12 mouse cellular contexts compared by ENCODE assay signal in genomic region chr12:29698976-29699375, GRCm38 (mm10).
A peak's percentile ranks its signal among the peaks of the same experiment; 100 is the strongest.
DNase-seq lines count a peak whose midpoint lies in the region; ATAC-seq and TF ChIP-seq lines count a peak whose summit lies in the region.
"Had no signal": no experiment of that assay in that cellular context is flagged by ENCODE, and none has a peak within 500 bp of the region (broad histone marks: within the 10 kb centered on the region; RNA-seq: fewer than 3 reads in every experiment).

No protein-coding gene starts in this region.

- H3K4me2 ChIP-seq in embryonic facial prominence, embryonic 11.5 days (ENCODE audit: low read depth, low read length) = no peak overlapping the region
- peak overlapping the region; percentile 42 for H3K4me2 ChIP-seq in forebrain, embryonic 16.5 days (ENCODE audit: low read length)
- H3K4me2 ChIP-seq in midbrain, embryonic 14.5 days (ENCODE audit: low read length) = peak overlapping the region; percentile 21
- H3K4me2 ChIP-seq in intestine, postnatal 0 days (replicated peaks; ENCODE audit: low read depth) = no peak overlapping the region

- no peak overlapping the region for H3K9ac ChIP-seq in embryonic facial prominence, embryonic 11.5 days (replicated peaks; ENCODE audit: low read length)
- peak overlapping the region; percentile 43; the same call in 1 of the 2 replicates for H3K9ac ChIP-seq in forebrain, embryonic 16.5 days (replicated peaks; ENCODE audit: low read depth, low read length)
- no peak overlapping the region; the same call in 1 of the 2 replicates for H3K9ac ChIP-seq in midbrain, embryonic 14.5 days (replicated peaks; ENCODE audit: low read length)
- H3K9ac ChIP-seq in intestine, postnatal 0 days (ENCODE audit: low read depth, low read length) = no peak overlapping the region

- ATAC-seq in embryonic facial prominence, embryonic 11.5 days (replicated peaks; ENCODE audit: insufficient number of reproducible peaks, low FRiP score, low TSS enrichment, low read depth) = no peak
- peak; percentile 65 for ATAC-seq in forebrain, embryonic 16.5 days
- peak; percentile 18; the same call in 1 of the 2 replicates for ATAC-seq in midbrain, embryonic 14.5 days (ENCODE audit: low FRiP score, low TSS enrichment)
- no peak for ATAC-seq in intestine, postnatal 0 days

- H3K9me3 ChIP-seq in embryonic facial prominence, embryonic 11.5 days (replicated peaks; ENCODE audit: control insufficient read depth, low read length) = no peaks in the 10 kb centered on the region
- H3K9me3 ChIP-seq in embryonic facial prominence, embryonic 10.5 days = no peaks in the 10 kb centered on the region
- no peaks in the 10 kb centered on the region for H3K9me3 ChIP-seq in forebrain, embryonic 16.5 days (ENCODE audit: control insufficient read depth, low read length)
- H3K9me3 ChIP-seq in midbrain, embryonic 14.5 days (ENCODE audit: control insufficient read depth, low read length) = no peaks in the 10 kb centered on the region
- no peaks in the 10 kb centered on the region for H3K9me3 ChIP-seq in intestine, postnatal 0 days (ENCODE audit: control insufficient read depth)

- 53% methylated on average over 10 of the region's 10 CpGs for WGBS in embryonic facial prominence, embryonic 11.5 days
- 56% methylated on average over 10 of the region's 10 CpGs for WGBS in embryonic facial prominence, embryonic 10.5 days
- 4% methylated on average over 10 of the region's 10 CpGs for WGBS in forebrain, embryonic 16.5 days
- WGBS in midbrain, embryonic 14.5 days = 5% methylated on average over 10 of the region's 10 CpGs
- 41% methylated on average over 10 of the region's 10 CpGs for WGBS in intestine, postnatal 0 days

- no peaks in the 10 kb centered on the region for H3K27me3 ChIP-seq in embryonic facial prominence, embryonic 11.5 days (ENCODE audit: control insufficient read depth, insufficient read depth, low read length)
- H3K27me3 ChIP-seq in embryonic facial prominence, embryonic 10.5 days (replicated peaks; ENCODE audit: low read depth, poor library complexity, severe bottlenecking) = peaks cover 6% of the 10 kb centered on the region; the same call in 1 of the 2 replicates
- no peaks in the 10 kb centered on the region for H3K27me3 ChIP-seq in forebrain, embryonic 16.5 days (replicated peaks; ENCODE audit: control insufficient read depth, insufficient read depth, low read length)
- H3K27me3 ChIP-seq in midbrain, embryonic 14.5 days (ENCODE audit: control insufficient read depth, insufficient read depth, low read length) = no peaks in the 10 kb centered on the region
- no peaks in the 10 kb centered on the region for H3K27me3 ChIP-seq in intestine, postnatal 0 days (replicated peaks; ENCODE audit: control insufficient read depth, insufficient read depth, low read length)

- DNase-seq in embryonic facial prominence, embryonic 11.5 days (ENCODE audit: low spot score) = peak; percentile 23
- no peak for DNase-seq in embryonic facial prominence, embryonic 10.5 days (ENCODE audit: low spot score)
- DNase-seq in brain, adult 2 months (ENCODE audit: low read depth, low spot score) = peak; percentile 87
- DNase-seq in midbrain, embryonic 14.5 days = peak; percentile 78
- DNase-seq in adrenal gland, postnatal 4 days (ENCODE audit: low spot score in 2 of 2) = no peak
- DNase-seq in yolk sac, embryonic 10.5 days (ENCODE audit: low spot score) = no peak
- DNase-seq: adrenal gland, postnatal 25 days; B cell, adult 2 months; kidney, postnatal 10 days; lung, adult 18-20 months had no signal

- H3K27ac ChIP-seq in embryonic facial prominence, embryonic 11.5 days (replicated peaks; ENCODE audit: low read depth, low read length) = no peak overlapping the region
- no peak overlapping the region for H3K27ac ChIP-seq in embryonic facial prominence, embryonic 10.5 days (replicated peaks)
- H3K27ac ChIP-seq in forebrain, embryonic 16.5 days (ENCODE audit: low read length) = peak overlapping the region; percentile 93
- H3K27ac ChIP-seq in midbrain, embryonic 14.5 days (replicated peaks; ENCODE audit: low read depth, low read length) = peak overlapping the region; percentile 90
- H3K27ac ChIP-seq in intestine, postnatal 0 days (ENCODE audit: low read depth, low read length) = no peak overlapping the region

- H3K4me3 ChIP-seq in embryonic facial prominence, embryonic 11.5 days (ENCODE audit: low read depth, low read length) = no peak overlapping the region
- H3K4me3 ChIP-seq in embryonic facial prominence, embryonic 10.5 days = no peak overlapping the region
- no peak overlapping the region for H3K4me3 ChIP-seq in forebrain, embryonic 16.5 days (replicated peaks; ENCODE audit: low read length)
- no peak overlapping the region for H3K4me3 ChIP-seq in midbrain, embryonic 14.5 days (replicated peaks; ENCODE audit: low read depth, low read length)
- no peak overlapping the region for H3K4me3 ChIP-seq in intestine, postnatal 0 days (ENCODE audit: low read depth, low read length)

- no peaks in the 10 kb centered on the region for H3K4me1 ChIP-seq in embryonic facial prominence, embryonic 11.5 days (ENCODE audit: control insufficient read depth, insufficient read depth, low read length)
- peaks cover 38% of the 10 kb centered on the region for H3K4me1 ChIP-seq in embryonic facial prominence, embryonic 10.5 days
- H3K4me1 ChIP-seq in forebrain, embryonic 16.5 days (replicated peaks; ENCODE audit: control insufficient read depth, insufficient read depth, low read length) = peaks cover 81% of the 10 kb centered on the region
- peaks cover 83% of the 10 kb centered on the region for H3K4me1 ChIP-seq in midbrain, embryonic 14.5 days (ENCODE audit: control insufficient read depth, insufficient read depth, low read length)
- no peaks in the 10 kb centered on the region for H3K4me1 ChIP-seq in intestine, postnatal 0 days (replicated peaks; ENCODE audit: control insufficient read depth, insufficient read depth, low read length)

- TF ChIP-seq CTCF in intestine, postnatal 0 days (IDR thresholded peaks at IDR 0.05; ENCODE audit: low read depth) = no peak

- no peaks in the 10 kb centered on the region for H3K36me3 ChIP-seq in embryonic facial prominence, embryonic 11.5 days (replicated peaks; ENCODE audit: control insufficient read depth, insufficient read depth, low read depth, low read length)
- no peaks in the 10 kb centered on the region for H3K36me3 ChIP-seq in embryonic facial prominence, embryonic 10.5 days (replicated peaks)
- H3K36me3 ChIP-seq in forebrain, embryonic 16.5 days (ENCODE audit: control insufficient read depth, insufficient read depth) = no peaks in the 10 kb centered on the region
- H3K36me3 ChIP-seq in midbrain, embryonic 14.5 days (ENCODE audit: control insufficient read depth, insufficient read depth, low read length) = no peaks in the 10 kb centered on the region
- H3K36me3 ChIP-seq in intestine, postnatal 0 days (ENCODE audit: control insufficient read depth, insufficient read depth) = no peaks in the 10 kb centered on the region

Comparison
In these comparisons a context has a peak if more than half of its experiments do, and no peak if none do; other contexts are left out.
1. DNase-seq: peak in embryonic facial prominence, embryonic 11.5 days (single experiment), brain, adult 2 months (single experiment) and midbrain, embryonic 14.5 days (single experiment); none in embryonic facial prominence, embryonic 10.5 days (single experiment), adrenal gland, postnatal 4 days (0 of 2) and yolk sac, embryonic 10.5 days (single experiment).
2. ATAC-seq: peak in forebrain, embryonic 16.5 days (single experiment) and midbrain, embryonic 14.5 days (single experiment); none in embryonic facial prominence, embryonic 11.5 days (single experiment) and intestine, postnatal 0 days (single experiment).
3. H3K27ac ChIP-seq: peak in forebrain, embryonic 16.5 days (single experiment) and midbrain, embryonic 14.5 days (single experiment); none in embryonic facial prominence, embryonic 11.5 days (single experiment), embryonic facial prominence, embryonic 10.5 days (single experiment) and intestine, postnatal 0 days (single experiment).
4. H3K4me2 ChIP-seq: peak in forebrain, embryonic 16.5 days (single experiment) and midbrain, embryonic 14.5 days (single experiment); none in embryonic facial prominence, embryonic 11.5 days (single experiment) and intestine, postnatal 0 days (single experiment).